Mouse (Mus musculus) liver, embryonic 11.5 days (tissue): ENCODE data around the gene Rnf43. TPM values are rescaled to one million over a fixed set of nuclear protein-coding genes. Genes with fewer than 3 reads are reported as not detected.

Source experiments
- ATAC-seq: fragments of 200-750 bp; cut with Nextera tagmentation; replicated peaks from 2 replicates; pipeline ENCODE4 v1.8.0; 2017; ENCODE audit warnings: moderate number of reproducible peaks, mild to moderate bottlenecking, moderate TSS enrichment, moderate library complexity; ENCODE audit not compliant: low FRiP score
- DNase-seq: peaks from one replicate; pipeline ENCODE4 v3.0.0-alpha.2; 2017; ENCODE audit warnings: low spot score
- H3K27ac ChIP-seq: fragments of 300-500 bp; sonication (generic); 2 replicates; pipeline ENCODE4 v1.5.1; 2014; ENCODE audit warnings: mild to moderate bottlenecking, low read depth, low read length, control low read depth
- H3K27me3 ChIP-seq: fragments of 300-500 bp; sonication (generic); replicated peaks from 2 replicates; pipeline ENCODE4 v1.6.1; 2014; ENCODE audit warnings: low read length, mixed read lengths; ENCODE audit not compliant: control insufficient read depth, insufficient read depth
- H3K36me3 ChIP-seq: fragments of 300-500 bp; sonication (generic); 2 replicates; pipeline ENCODE4 v1.6.1; 2014; ENCODE audit warnings: mild to moderate bottlenecking, low read length, moderate library complexity, mixed read lengths; ENCODE audit not compliant: control insufficient read depth, insufficient read depth
- H3K4me1 ChIP-seq: fragments of 300-500 bp; sonication (generic); replicated peaks from 2 replicates; pipeline ENCODE4 v1.6.1; 2014; ENCODE audit warnings: low read length, mixed read lengths; ENCODE audit not compliant: control insufficient read depth, insufficient read depth
- H3K4me2 ChIP-seq: fragments of 300-500 bp; sonication (generic); 2 replicates; pipeline ENCODE4 v1.6.1; 2014; ENCODE audit warnings: mild to moderate bottlenecking, control low read depth, moderate library complexity
- H3K4me3 ChIP-seq: fragments of 300-500 bp; sonication (generic); 2 replicates; pipeline ENCODE4 v1.5.1; 2014; ENCODE audit warnings: low read depth, low read length, control low read depth
- H3K9ac ChIP-seq: fragments of 300-500 bp; sonication (generic); 2 replicates; pipeline ENCODE4 v1.6.1; 2014; ENCODE audit warnings: low read depth, low read length, control low read depth
- H3K9me3 ChIP-seq: fragments of 300-500 bp; sonication (generic); 2 replicates; pipeline ENCODE4 v1.6.1; 2016; ENCODE audit warnings: low read length, inconsistent platforms, mixed read lengths; ENCODE audit not compliant: control insufficient read depth
- WGBS: fragments of 180-500 bp; shearing (Covaris S2); extraction: QIAGEN DNeasy Blood & Tissue Kit; methylation state at CpG from one replicate; pipeline ENCODE4 v1.1.7; 2014; 5-methylcytosine and 5-hydroxymethylcytosine counted together
- polyA plus RNA-seq: library from polyadenylated mRNA; unstranded; fragments of >200 nt; fragmentation: Nextera tagmentation; extraction: Ambion mirVana; gene quantifications from 2 replicates; pipeline ENCODE4 v1.2.1, GENCODE M21; 2014

The Rnf43 gene
- polyA plus RNA-seq, 1 experiment from 2014 or later: 10.0 TPM

DNA sequence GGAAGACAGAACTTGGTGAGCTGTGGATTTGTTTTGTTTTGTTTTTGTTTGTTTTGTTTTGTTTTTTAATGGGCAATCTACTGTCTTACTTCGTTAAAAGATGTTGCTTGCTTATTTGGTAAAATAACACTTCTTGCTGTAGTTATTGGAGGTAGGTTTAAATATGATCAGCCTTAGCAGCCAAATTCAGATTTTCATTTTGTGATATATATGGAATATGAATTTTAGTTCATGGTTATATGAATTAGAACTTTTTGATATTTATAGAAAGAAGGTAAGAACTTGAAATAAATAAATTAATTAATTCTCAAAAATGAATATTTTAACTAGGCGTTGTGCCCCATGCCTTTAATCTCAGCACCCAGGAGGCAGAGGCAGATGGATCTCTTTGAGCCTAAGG lies 3.1 kb downstream of the Rnf43 start:
- Histone ChIP-seq H3K4me3 (peak overlapping the region; percentile 29), H3K27ac (no peak overlapping the region), H3K4me1 (peaks cover 6% of the 10 kb centered on the region; the same call in 1 of the 2 replicates), H3K27me3 (no peaks in the 10 kb centered on the region), H3K9ac (no peak overlapping the region), H3K36me3 (no peaks in the 10 kb centered on the region), H3K4me2 (peak overlapping the region; percentile 57), H3K9me3 (no peaks in the 10 kb centered on the region)
- WGBS: 81% methylated on average over 2 of the region's 2 CpGs
- no peak for ATAC-seq
- no peak for DNase-seq

- H3K4me3 ChIP-seq: peak overlapping the region; percentile 27
- peak overlapping the region; percentile 57 for H3K4me2 ChIP-seq
- H3K27ac ChIP-seq: no peak overlapping the region
- H3K27me3 ChIP-seq: no peaks in the 10 kb centered on the region
- ATAC-seq (no peak), DNase-seq (no peak)
- H3K4me1 ChIP-seq: peaks cover 6% of the 10 kb centered on the region; the same call in 1 of the 2 replicates
- no peaks in the 10 kb centered on the region for H3K36me3 ChIP-seq
- 63% methylated on average over 12 of the region's 12 CpGs for WGBS
- H3K9me3 ChIP-seq: no peaks in the 10 kb centered on the region
- 0 out of 2 replicates have a peak overlapping the region, but pooled peaks have one; percentile 14 for H3K9ac ChIP-seq
Observed at GRCm38 (mm10) chr11:87666256-87667035, 3.9 kb downstream of the Rnf43 start.

- ATAC-seq (no peak), DNase-seq (no peak)
- Histone ChIP-seq H3K9ac (no peak overlapping the region), H3K27me3 (no peaks in the 10 kb centered on the region), H3K4me2 (no peak overlapping the region), H3K4me1 (peaks cover 6% of the 10 kb centered on the region; the same call in 1 of the 2 replicates), H3K27ac (no peak overlapping the region), H3K36me3 (no peaks in the 10 kb centered on the region), H3K4me3 (no peak overlapping the region), H3K9me3 (no peaks in the 10 kb centered on the region)
- WGBS: 50% methylated on average over 4 of the region's 4 CpGs
Observed at GRCm38 (mm10) chr11:87667107-87668090, 4.9 kb downstream of the Rnf43 start.

GRCm38 (mm10) chr11:87673282-87673681 lies 10.8 kb downstream of the Rnf43 start:
- DNase-seq (no peak), ATAC-seq (peak; percentile 71)
- H3K9me3 ChIP-seq: no peaks in the 10 kb centered on the region
- H3K27ac ChIP-seq: no peak overlapping the region
- WGBS: 93% methylated on average over 1 of the region's 1 CpGs
- no peaks in the 10 kb centered on the region for H3K4me1 ChIP-seq
- H3K9ac ChIP-seq: no peak overlapping the region
- no peaks in the 10 kb centered on the region for H3K36me3 ChIP-seq
- no peaks in the 10 kb centered on the region for H3K27me3 ChIP-seq
- no peak overlapping the region for H3K4me2 ChIP-seq
- no peak overlapping the region for H3K4me3 ChIP-seq

DNA sequence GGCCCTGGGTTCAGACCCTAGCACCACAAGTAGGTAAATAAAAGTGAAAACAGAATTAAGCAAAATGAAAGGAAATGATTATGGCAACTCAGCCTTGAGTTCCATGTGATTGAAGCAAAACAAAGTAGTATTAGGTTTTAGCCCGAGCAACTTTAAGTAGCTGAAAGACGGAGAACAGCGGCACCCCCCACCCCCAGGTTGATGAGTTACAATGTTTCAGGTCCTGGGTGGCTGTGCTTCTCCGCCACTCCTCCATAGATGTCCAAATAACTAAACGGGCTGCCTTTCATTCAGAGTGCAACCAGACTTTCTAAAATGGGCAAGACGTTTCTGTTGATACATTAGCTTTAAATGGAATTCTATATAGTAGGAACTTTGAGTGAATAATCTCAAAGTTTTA lies 13.1 kb downstream of the Rnf43 start:
- Histone ChIP-seq H3K27me3 (no peaks in the 10 kb centered on the region), H3K9me3 (no peaks in the 10 kb centered on the region), H3K4me3 (no peak overlapping the region), H3K36me3 (no peaks in the 10 kb centered on the region), H3K9ac (no peak overlapping the region), H3K4me2 (no peak overlapping the region), H3K4me1 (no peaks in the 10 kb centered on the region), H3K27ac (no peak overlapping the region)
- DNase-seq (no peak), ATAC-seq (no peak)
- WGBS: 89% methylated on average over 6 of the region's 6 CpGs

DNA sequence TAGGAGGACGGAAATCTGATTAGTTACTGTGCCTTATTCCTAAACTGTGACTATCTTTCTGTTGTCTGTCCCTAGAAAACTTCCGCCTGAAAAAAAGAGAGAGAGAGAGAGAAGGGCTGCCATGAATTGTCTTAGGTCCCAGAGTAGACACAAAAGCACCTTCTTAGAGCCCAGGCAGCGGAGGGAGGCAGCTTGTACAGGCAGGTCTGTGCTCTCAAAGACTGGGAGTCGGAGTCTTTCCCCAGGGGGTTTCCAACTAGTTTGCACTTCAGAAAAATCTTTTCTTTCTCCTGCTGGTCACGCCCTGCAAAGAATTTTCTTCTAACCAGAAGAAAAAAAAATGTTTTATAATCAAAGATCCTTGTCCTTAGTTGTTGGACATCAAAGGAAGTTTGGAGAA lies 15.2 kb downstream of the Rnf43 start:
- no peak overlapping the region for H3K9ac ChIP-seq
- H3K27me3 ChIP-seq: no peaks in the 10 kb centered on the region
- no peaks in the 10 kb centered on the region for H3K9me3 ChIP-seq
- no peak overlapping the region for H3K4me2 ChIP-seq
- no peak overlapping the region for H3K4me3 ChIP-seq
- H3K36me3 ChIP-seq: no peaks in the 10 kb centered on the region
- H3K4me1 ChIP-seq: no peaks in the 10 kb centered on the region
- DNase-seq (no peak), ATAC-seq (no peak)
- H3K27ac ChIP-seq: no peak overlapping the region
- 77% methylated on average over 5 of the region's 5 CpGs for WGBS

- no peak overlapping the region for H3K4me2 ChIP-seq
- no peaks in the 10 kb centered on the region for H3K27me3 ChIP-seq
- no peaks in the 10 kb centered on the region for H3K36me3 ChIP-seq
- H3K4me3 ChIP-seq: no peak overlapping the region
- H3K27ac ChIP-seq: no peak overlapping the region
- H3K9ac ChIP-seq: no peak overlapping the region
- ATAC-seq (no peak), DNase-seq (no peak)
- H3K9me3 ChIP-seq: no peaks in the 10 kb centered on the region
- H3K4me1 ChIP-seq: 0 out of 2 replicates have a peak, but pooled peaks cover 4% of the 10 kb centered on the region
- WGBS: 76% methylated on average over 4 of the region's 4 CpGs
Observed at GRCm38 (mm10) chr11:87678545-87678944, 16.0 kb downstream of the Rnf43 start.

GRCm38 (mm10) chr11:87678976-87679375 lies 16.5 kb downstream of the Rnf43 start:
- H3K27ac ChIP-seq: no peak overlapping the region
- DNase-seq (no peak), ATAC-seq (no peak)
- H3K36me3 ChIP-seq: no peaks in the 10 kb centered on the region
- no peak overlapping the region for H3K9ac ChIP-seq
- H3K4me2 ChIP-seq: no peak overlapping the region
- no peaks in the 10 kb centered on the region for H3K27me3 ChIP-seq
- H3K9me3 ChIP-seq: no peaks in the 10 kb centered on the region
- 82% methylated on average over 7 of the region's 7 CpGs for WGBS
- no peak overlapping the region for H3K4me3 ChIP-seq
- 0 out of 2 replicates have a peak, but pooled peaks cover 4% of the 10 kb centered on the region for H3K4me1 ChIP-seq
